Mouse (Mus musculus) spleen, embryonic (tissue): Measurements from ENCODE around the gene Scaf4.
"Not testable (repeated sequence)": the region's sequence is repeated elsewhere in the genome, so short reads cannot be mapped to it uniquely, and the experiment has no call there.

Experiments used
- CTCF ChIA-PET: fragments of 350-600 bp; sonication (Branson Sonifier 250); formaldehyde crosslinking; loops from one replicate; lab custom pipeline; 2022; lab: Charles Lee

The Scaf4 gene

GRCm38 (mm10) chr16:90239128-90239746 lies 45.1 kb downstream of the Scaf4 start:
- CTCF ChIA-PET: no interaction called here

GRCm38 (mm10) chr16:90235188-90235587 lies 49.1 kb downstream of the Scaf4 start:
- CTCF ChIA-PET: no interaction called here

- CTCF ChIA-PET: no interaction called here
Measured at GRCm38 (mm10) chr16:90234617-90235016, 49.7 kb downstream of the Scaf4 start.

- CTCF ChIA-PET: no interaction called here
Measured at GRCm38 (mm10) chr16:90233702-90234101, 50.6 kb downstream of the Scaf4 start.

DNA sequence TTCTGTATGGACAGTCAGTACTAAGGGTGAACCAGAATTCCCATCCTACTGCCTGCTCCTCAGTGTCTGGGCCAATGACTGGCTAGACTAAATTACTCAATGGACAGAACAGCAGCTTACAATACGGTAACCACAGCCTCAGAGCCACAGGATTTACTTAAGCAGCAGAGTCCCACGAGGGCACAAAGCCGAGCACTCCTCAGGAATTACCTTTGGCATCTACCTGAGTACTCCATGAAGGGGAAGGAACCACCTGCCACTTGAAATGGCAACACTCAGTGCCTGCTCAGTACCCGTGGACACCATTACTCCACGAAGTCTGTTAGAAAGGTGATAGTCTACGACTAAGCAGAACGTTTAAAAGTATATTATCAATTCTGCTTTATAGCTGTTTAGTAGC lies 53.0 kb downstream of the Scaf4 start:
- CTCF ChIA-PET: interaction anchor here (0.6 kb wide), 1 partner anchor 1693 kb away, joined by 3 read pairs; no protein-coding TSS in a partner anchor

DNA sequence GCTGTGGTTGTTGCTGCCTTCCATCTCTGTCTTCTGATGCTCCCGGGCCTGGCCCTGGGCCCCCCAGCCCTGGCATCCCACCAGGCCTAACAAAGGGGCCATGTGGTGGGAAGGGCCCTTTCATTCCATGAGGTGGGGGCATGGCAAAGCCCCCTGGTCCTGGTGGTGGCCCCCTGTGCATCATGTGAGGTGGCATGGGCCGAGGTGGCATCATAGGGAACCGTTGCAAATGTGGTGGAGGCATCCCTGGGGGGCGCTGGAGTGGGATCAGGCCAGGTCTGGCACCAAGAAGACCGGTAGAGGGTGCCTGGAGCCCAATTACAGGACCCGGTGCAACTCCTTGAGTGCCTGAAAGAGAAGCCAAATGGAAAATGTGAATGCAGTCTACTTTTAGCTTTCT lies 54.4 kb downstream of the Scaf4 start:
- CTCF ChIA-PET: no interaction called here

GRCm38 (mm10) chr16:90221441-90222070 lies 62.7 kb downstream of the Scaf4 start:
- CTCF ChIA-PET: no interaction called here

- CTCF ChIA-PET: no interaction called here
Measured at GRCm38 (mm10) chr16:90220892-90221431, 63.3 kb downstream of the Scaf4 start.

GRCm38 (mm10) chr16:90220026-90220891 lies 64.0 kb downstream of the Scaf4 start, which contains the start of gene Sod1:
Sod1 (plus strand) TSS chr16:90220754.
- CTCF ChIA-PET: no interaction called here

DNA sequence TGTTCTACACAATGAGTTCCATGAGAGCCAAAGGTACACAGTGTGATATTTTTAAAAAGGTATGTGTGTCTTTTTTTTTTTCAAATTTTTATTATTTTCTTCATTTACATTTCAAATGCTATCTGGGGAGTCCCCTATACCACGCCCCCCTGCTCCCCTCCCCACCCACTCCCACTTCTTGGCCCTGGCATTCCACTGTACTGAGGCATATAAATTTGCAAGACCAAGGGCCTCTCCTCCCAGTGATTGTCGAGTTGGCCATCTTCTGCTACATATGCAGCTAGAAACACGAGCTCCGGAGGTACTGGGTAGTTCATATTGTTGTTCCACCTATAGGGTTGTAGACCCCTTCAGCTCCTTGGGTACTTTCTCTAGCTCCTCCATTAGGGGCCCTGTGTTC lies 64.9 kb downstream of the Scaf4 start:
- CTCF ChIA-PET: not testable (repeated sequence)

GRCm38 (mm10) chr16:90217926-90218325 lies 66.4 kb downstream of the Scaf4 start:
- CTCF ChIA-PET: interaction anchor here (0.6 kb wide), 1 partner anchor 67 kb away, joined by 3 read pairs; no protein-coding TSS in a partner anchor

GRCm38 (mm10) chr16:90217356-90217755 lies 66.9 kb downstream of the Scaf4 start:
- CTCF ChIA-PET: interaction anchor here (0.6 kb wide), 1 partner anchor 68 kb away, joined by 3 read pairs; no protein-coding TSS in a partner anchor

- CTCF ChIA-PET: interaction anchor here (0.7 kb wide), 1 partner anchor 11 kb away, joined by 4 read pairs; no protein-coding TSS in a partner anchor
Measured at GRCm38 (mm10) chr16:90216414-90216813, 67.9 kb downstream of the Scaf4 start.

- CTCF ChIA-PET: not testable (repeated sequence)
Measured at GRCm38 (mm10) chr16:90215879-90216278, 68.4 kb downstream of the Scaf4 start.

- CTCF ChIA-PET: no interaction called here
Measured at GRCm38 (mm10) chr16:90214731-90215565, 69.4 kb downstream of the Scaf4 start.

GRCm38 (mm10) chr16:90213477-90214339 lies 70.6 kb downstream of the Scaf4 start:
- CTCF ChIA-PET: interaction anchor here (0.6 kb wide), 1 partner anchor 74 kb away, joined by 10 read pairs; no protein-coding TSS in a partner anchor

DNA sequence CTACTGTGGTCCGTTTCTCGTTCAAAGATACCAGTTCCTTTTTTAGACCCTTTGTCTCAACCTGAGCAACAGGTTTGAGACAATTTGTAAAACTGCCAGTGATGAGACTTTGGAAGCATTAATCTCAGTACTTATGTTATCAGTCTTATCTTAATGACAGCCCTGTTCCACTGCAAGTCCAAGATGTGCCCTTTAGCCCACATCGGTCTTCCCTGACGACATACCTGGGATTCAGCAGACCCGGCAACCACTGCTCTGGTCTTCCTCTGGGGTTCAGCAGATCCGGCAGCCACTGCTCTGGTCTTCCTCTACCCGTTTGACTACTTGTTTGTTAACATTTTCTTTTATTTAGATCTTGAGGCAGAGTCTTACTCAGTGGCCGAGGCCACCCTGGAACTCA lies 72.5 kb downstream of the Scaf4 start:
- CTCF ChIA-PET: no interaction called here

DNA sequence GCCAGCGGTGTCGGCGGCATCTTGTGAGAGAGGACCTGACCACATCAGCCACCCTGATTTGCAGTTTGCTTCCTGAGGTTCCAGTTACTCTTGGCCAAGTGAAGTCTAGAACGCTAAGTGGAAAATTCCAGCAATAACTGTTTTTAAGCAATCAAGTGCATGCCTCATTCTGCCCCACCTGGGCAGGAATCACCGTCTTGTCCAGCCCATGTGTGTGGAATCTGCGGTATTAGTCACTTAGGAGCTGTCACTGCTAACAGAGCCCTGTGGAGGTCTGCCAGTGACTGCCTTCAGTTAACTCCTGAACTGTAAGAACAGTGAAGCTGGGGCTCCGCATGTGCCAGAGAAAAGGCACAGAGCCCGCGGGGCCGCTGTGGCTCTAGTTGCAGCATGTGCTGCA lies 73.6 kb downstream of the Scaf4 start:
- CTCF ChIA-PET: no interaction called here

GRCm38 (mm10) chr16:90208996-90209395 lies 75.3 kb downstream of the Scaf4 start:
- CTCF ChIA-PET: no interaction called here

- CTCF ChIA-PET: no interaction called here
Measured at GRCm38 (mm10) chr16:90204868-90205267, 79.4 kb downstream of the Scaf4 start.
